Comparison of ENCODE assay signal across 21 mouse cellular contexts in genomic region chr9:30824056-30824625, GRCm38 (mm10).
DNase-seq lines count a peak whose midpoint lies in the region; ATAC-seq and TF ChIP-seq lines count a peak whose summit lies in the region.
"Had no signal": no experiment of that assay in that cellular context is flagged by ENCODE, and none has a peak within 500 bp of the region (broad histone marks: within the 10 kb centered on the region; RNA-seq: fewer than 3 reads in every experiment).

No protein-coding gene starts in this region.

- WGBS in lung, adult 2 months, result 42% methylated on average over 4 of the region's 4 CpGs
- whole genome bisulfite sequencing in lung, embryonic 16.5 days, result 31% methylated on average over 4 of the region's 4 CpGs

- no peak overlapping the region for H3K4me2 ChIP-seq in lung, embryonic 16.5 days (ENCODE audit: low read depth, low read length)
- H3K4me2 ChIP-seq: heart, embryonic 11.5 days; hindbrain, embryonic 12.5 days; hindbrain, embryonic 15.5 days had no signal

- TF ChIP-seq POLR2A in lung, adult 2 months (IDR thresholded peaks at IDR 0.05; ENCODE audit: borderline replicate concordance, extremely low read depth, low read depth, low read length), result no peak

- ATAC-seq in lung, embryonic 16.5 days (ENCODE audit: low read depth), result peak; percentile 74
- ATAC-seq: CD4-positive, CD25-positive, alpha-beta regulatory T cell, adult 4 months; forebrain, embryonic 14.5 days; forebrain, postnatal 0 days had no signal

- H3K9me3 ChIP-seq in lung, embryonic 16.5 days (ENCODE audit: control insufficient read depth, low read length), result 0 out of 2 replicates have a peak, but pooled peaks cover 3% of the 10 kb centered on the region
- H3K9me3 ChIP-seq: hindbrain, embryonic 12.5 days; hindbrain, embryonic 15.5 days had no signal

- no peak overlapping the region for H3K27ac ChIP-seq in lung, embryonic 16.5 days (ENCODE audit: low read length)
- H3K27ac ChIP-seq: hindbrain, embryonic 12.5 days; hindbrain, embryonic 15.5 days had no signal

- peak; percentile 18 to 38 for DNase-seq in kidney, postnatal 36 days
- DNase-seq in kidney, postnatal 14 days, result no peak
- DNase-seq in lung, adult 2 months, result peak; percentile 17
- no peak for DNase-seq in lung, postnatal 10 days
- DNase-seq in lung, postnatal 36 days, result peak; percentile 69
- no peak for DNase-seq in adrenal gland, postnatal 14 days
- no peak for DNase-seq in frontal cortex, postnatal 14 days (ENCODE audit: low spot score in 2 of 2)
- DNase-seq: adrenal gland, adult 8-10 months; adrenal gland, postnatal 36 days; cerebellum, adult 18-20 months; cerebellum, adult 9-10 months; cerebellum, postnatal 14 days; forebrain, postnatal 0 days; gastrocnemius, postnatal 10 days; gastrocnemius, postnatal 36 days had no signal

- H3K4me1 ChIP-seq in lung, adult 2 months (ENCODE audit: control insufficient read depth, insufficient read depth, low read length), result no peaks in the 10 kb centered on the region
- H3K4me1 ChIP-seq in lung, embryonic 16.5 days (replicated peaks; ENCODE audit: control insufficient read depth, insufficient read depth, low read length), result peaks cover 4% of the 10 kb centered on the region; the same call in 1 of the 2 replicates
- H3K4me1 ChIP-seq: hindbrain, embryonic 12.5 days; hindbrain, embryonic 15.5 days had no signal

- no peak overlapping the region for H3K4me3 ChIP-seq in lung, adult 2 months (replicated peaks; ENCODE audit: extremely low read depth, low read depth, low read length)
- H3K4me3 ChIP-seq in lung, embryonic 16.5 days (ENCODE audit: low read length), result no peak overlapping the region
- H3K4me3 ChIP-seq: hindbrain, embryonic 12.5 days; hindbrain, embryonic 15.5 days had no signal

- no peak overlapping the region for H3K9ac ChIP-seq in lung, embryonic 16.5 days (ENCODE audit: low read length)
- H3K9ac ChIP-seq: forebrain, postnatal 0 days; hindbrain, embryonic 12.5 days; hindbrain, embryonic 15.5 days had no signal

- no peak for TF ChIP-seq CTCF in lung, adult 2 months (IDR thresholded peaks at IDR 0.05; ENCODE audit: insufficient read depth, low read length)

- H3K36me3 ChIP-seq in lung, embryonic 16.5 days (ENCODE audit: control insufficient read depth, insufficient read depth, low read length), result no peaks in the 10 kb centered on the region
- H3K36me3 ChIP-seq: hindbrain, embryonic 12.5 days; hindbrain, embryonic 15.5 days had no signal

- peaks cover 22% of the 10 kb centered on the region for H3K27me3 ChIP-seq in lung, embryonic 16.5 days (ENCODE audit: control insufficient read depth, insufficient read depth, low read depth, low read length)
- H3K27me3 ChIP-seq: hindbrain, embryonic 12.5 days; hindbrain, embryonic 15.5 days had no signal

Comparison
In these comparisons a context has a peak if more than half of its experiments do, and no peak if none do; other contexts are left out.
1. DNase-seq: peak in kidney, postnatal 36 days (2 of 2), lung, adult 2 months (single experiment) and lung, postnatal 36 days (single experiment); none in kidney, postnatal 14 days (single experiment), lung, postnatal 10 days (single experiment), adrenal gland, postnatal 14 days (single experiment) and frontal cortex, postnatal 14 days (0 of 2).